In the genomic region with DNA sequence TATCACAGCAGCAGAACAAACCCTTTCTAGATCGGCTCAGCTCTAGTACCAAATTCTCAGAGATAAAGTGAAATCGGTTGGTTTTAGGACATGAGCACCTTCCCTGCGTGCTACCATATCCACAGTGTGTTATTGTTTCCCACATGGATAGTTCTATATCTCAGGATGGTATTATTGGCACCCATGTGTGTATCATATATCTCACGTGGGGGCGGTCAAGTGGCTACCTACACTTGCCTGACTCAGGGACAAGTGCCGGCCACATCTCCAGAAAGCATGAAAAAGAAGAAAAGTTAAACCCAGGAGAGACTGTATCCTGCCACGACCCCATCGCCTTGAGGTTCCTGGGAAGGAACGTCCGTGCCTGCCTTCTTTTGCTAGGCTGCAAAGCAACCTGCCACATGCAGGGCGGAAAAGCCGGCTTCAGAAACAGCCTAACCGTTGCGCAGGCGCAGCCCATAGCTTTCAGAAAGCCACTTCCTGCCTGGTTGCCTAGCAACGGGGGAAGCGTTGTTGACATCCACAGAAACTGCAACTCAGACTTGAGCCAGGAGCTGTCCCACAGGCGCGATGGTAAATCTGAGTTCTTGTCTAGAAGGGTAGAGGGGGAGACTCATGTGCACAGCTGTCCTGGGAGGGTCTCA, we compare ENCODE assay signal across 8 mouse cellular contexts. TPM values are rescaled to one million over a fixed set of nuclear protein-coding genes. Genes with fewer than 3 reads are reported as not detected.
DNase-seq lines count a peak whose midpoint lies in the region; ATAC-seq and TF ChIP-seq lines count a peak whose summit lies in the region.

Dynlrb2 (plus strand) TSS at position 498 of the 644 bp plus-strand sequence.

- 6% methylated on average over 19 of the region's 19 CpGs for WGBS in cerebellum, adult 2 months
- WGBS in neural tube, embryonic 13.5 days = 7% methylated on average over 19 of the region's 19 CpGs
- WGBS in stomach, postnatal 0 days = 7% methylated on average over 19 of the region's 19 CpGs

- H3K9me3 ChIP-seq in ES-Bruce4 (replicated peaks; ENCODE audit: control insufficient read depth, insufficient read depth, low read length, poor library complexity, severe bottlenecking) = no peaks in the 10 kb centered on the region
- 0 out of 2 replicates have a peak, but pooled peaks cover 5% of the 10 kb centered on the region for H3K9me3 ChIP-seq in neural tube, embryonic 13.5 days
- no peaks in the 10 kb centered on the region for H3K9me3 ChIP-seq in stomach, postnatal 0 days (ENCODE audit: control insufficient read depth, low read length)

- H3K27me3 ChIP-seq in ES-Bruce4 (ENCODE audit: control insufficient read depth, insufficient read depth, low read length, poor library complexity, severe bottlenecking) = 0 out of 2 replicates have a peak, but pooled peaks cover 2% of the 10 kb centered on the region
- no peaks in the 10 kb centered on the region for H3K27me3 ChIP-seq in cerebellum, adult 2 months (ENCODE audit: control insufficient read depth, insufficient read depth, low read length)
- no peaks in the 10 kb centered on the region for H3K27me3 ChIP-seq in neural tube, embryonic 13.5 days
- no peaks in the 10 kb centered on the region for H3K27me3 ChIP-seq in stomach, postnatal 0 days (ENCODE audit: control insufficient read depth, insufficient read depth, low read length)

- no peak within 1 kb of the TSS for H3K27ac ChIP-seq in ES-Bruce4 (ENCODE audit: insufficient read depth, low read length)
- no peak within 1 kb of the TSS for H3K27ac ChIP-seq in cerebellum, adult 2 months (ENCODE audit: insufficient read depth, low read length)
- peak within 1 kb of the TSS; percentile 67 for H3K27ac ChIP-seq in layer of hippocampus, adult 2 months
- H3K27ac ChIP-seq in neural tube, embryonic 13.5 days (replicated peaks) = peak within 1 kb of the TSS; percentile 68
- no peak within 1 kb of the TSS for H3K27ac ChIP-seq in stomach, postnatal 0 days (replicated peaks)

- TF ChIP-seq POLR2A in ES-Bruce4 (IDR thresholded peaks at IDR 0.05; ENCODE audit: insufficient read depth, low read length) = peak; percentile 54
- TF ChIP-seq POLR2A in cerebellum, adult 2 months (IDR thresholded peaks at IDR 0.05; ENCODE audit: borderline replicate concordance, insufficient read depth, low read length) = peak; percentile 55; the same call in 1 of the 2 replicates

- H3K36me3 ChIP-seq in ES-Bruce4 (ENCODE audit: control insufficient read depth, insufficient read depth, low read length, poor library complexity, severe bottlenecking) = no peaks in the 10 kb centered on the region
- no peaks in the 10 kb centered on the region for H3K36me3 ChIP-seq in neural tube, embryonic 13.5 days
- H3K36me3 ChIP-seq in stomach, postnatal 0 days (ENCODE audit: control insufficient read depth, insufficient read depth, low read length) = no peaks in the 10 kb centered on the region

- H3K4me3 ChIP-seq in ES-Bruce4 (ENCODE audit: low read depth, low read length) = peak within 1 kb of the TSS; percentile 33
- H3K4me3 ChIP-seq in cerebellum, adult 2 months (replicated peaks; ENCODE audit: insufficient read depth, low read depth, low read length) = peak within 1 kb of the TSS; percentile 70
- peak within 1 kb of the TSS; percentile 51 for H3K4me3 ChIP-seq in layer of hippocampus, adult 2 months
- peak within 1 kb of the TSS; percentile 43 for H3K4me3 ChIP-seq in neural tube, embryonic 13.5 days
- H3K4me3 ChIP-seq in stomach, postnatal 0 days (ENCODE audit: low read depth, low read length) = peak within 1 kb of the TSS; percentile 17; the same call in 1 of the 2 replicates

- H3K4me2 ChIP-seq in neural tube, embryonic 13.5 days = peak within 1 kb of the TSS; percentile 79
- H3K4me2 ChIP-seq in stomach, postnatal 0 days (replicated peaks; ENCODE audit: low read depth) = peak within 1 kb of the TSS; percentile 50

- no peak for TF ChIP-seq EP300 in ES-Bruce4 (IDR thresholded peaks at IDR 0.05; ENCODE audit: insufficient read depth, low read depth, low read length)
- no peak for TF ChIP-seq EP300 in stomach, postnatal 0 days (optimal IDR thresholded peaks at IDR 0.05)

- no peaks in the 10 kb centered on the region for H3K4me1 ChIP-seq in ES-Bruce4 (ENCODE audit: control insufficient read depth, insufficient read depth, low read length)
- H3K4me1 ChIP-seq in cerebellum, adult 2 months (ENCODE audit: control insufficient read depth, insufficient read depth, low read length) = peaks cover 8% of the 10 kb centered on the region
- H3K4me1 ChIP-seq in neural tube, embryonic 13.5 days (replicated peaks) = peaks cover 13% of the 10 kb centered on the region
- H3K4me1 ChIP-seq in stomach, postnatal 0 days (replicated peaks; ENCODE audit: control insufficient read depth, insufficient read depth) = 0 out of 2 replicates have a peak, but pooled peaks cover 4% of the 10 kb centered on the region

- H3K9ac ChIP-seq in ES-Bruce4 (ENCODE audit: low read depth, poor library complexity, severe bottlenecking) = no peak within 1 kb of the TSS
- peak within 1 kb of the TSS; percentile 63 for H3K9ac ChIP-seq in neural tube, embryonic 13.5 days
- no peak within 1 kb of the TSS for H3K9ac ChIP-seq in stomach, postnatal 0 days (ENCODE audit: low read length)

- peak; percentile 88 to 90 for DNase-seq in cerebellum, adult 2 months
- peak; percentile 91 to 93 for DNase-seq in layer of hippocampus, adult 2 months (ENCODE audit: low spot score in 2 of 2)
- peak; percentile 92 to 96 for DNase-seq in lung, adult 18-20 months
- peak; percentile 92 for DNase-seq in stomach, postnatal 0 days (ENCODE audit: low spot score)

- ATAC-seq in frontal cortex, adult (ENCODE audit: low TSS enrichment) = peak; percentile 98
- ATAC-seq in hematopoietic stem cell, adult 5-6 weeks (replicated peaks in 1 of 2; ENCODE audit: insufficient read depth in 1 of 2, low FRiP score in 2 of 2, low TSS enrichment in 1 of 2, low read depth in 1 of 2, poor library complexity in 2 of 2, severe bottlenecking in 2 of 2) = peak; percentile 98 to 99
- ATAC-seq in neural tube, embryonic 13.5 days (ENCODE audit: low read depth) = peak; percentile 94
- peak; percentile 90 for ATAC-seq in stomach, postnatal 0 days (ENCODE audit: low FRiP score, low TSS enrichment)

- TF ChIP-seq CTCF in ES-Bruce4 (IDR thresholded peaks at IDR 0.05; ENCODE audit: low read depth, low read length) = no peak
- TF ChIP-seq CTCF in cerebellum, adult 2 months (IDR thresholded peaks at IDR 0.05; ENCODE audit: borderline replicate concordance, insufficient read depth, low read depth, low read length) = no peak
- TF ChIP-seq CTCF in layer of hippocampus, adult 2 months (conservative IDR thresholded peaks at IDR 0.05) = peak; percentile 27; the same call in 1 of the 2 replicates
- peak; percentile 5; the same call in 1 of the 2 replicates for TF ChIP-seq CTCF in stomach, postnatal 0 days (IDR thresholded peaks at IDR 0.05; ENCODE audit: low read depth)

RNA-seq across cellular contexts. Expression of gene Dynlrb2, which starts in this region (rescaled TPM):
- not detected in 2 replicates for polyA plus RNA-seq in ES-Bruce4 (2011; ENCODE audit: insufficient read depth, insufficient read length, low read depth, missing spikeins)
- polyA plus RNA-seq in cerebellum, adult 2 months (2012; rRNA removed) = 5.5 and 9.3 TPM in 2 replicates
- not detected in 2 replicates for total RNA-seq in hematopoietic stem cell, adult 5-6 weeks (2017)
- total RNA-seq in layer of hippocampus, adult 2 months (2021) = 1 to 10 TPM; 2.2 to 2.9 TPM
- 2.7 and 3.7 TPM in 2 replicates for polyA plus RNA-seq in neural tube, embryonic 13.5 days (2015; fragmentation: Nextera tagmentation; extraction: Ambion mirVana)
- 0.47 and 0.56 TPM in 2 replicates for polyA plus RNA-seq in stomach, postnatal 0 days (2015; fragmentation: Nextera tagmentation; extraction: Ambion mirVana)

Comparison
In these comparisons a context has a peak if more than half of its experiments do, and no peak if none do; other contexts are left out.
1. Peak in ATAC-seq in hematopoietic stem cell, adult 5-6 weeks; RNA of the gene not detected or under 1 TPM.
2. Peak in DNase-seq, ATAC-seq, H3K4me3 ChIP-seq and H3K4me2 ChIP-seq in stomach, postnatal 0 days; RNA of the gene not detected or under 1 TPM.
3. H3K27ac ChIP-seq: peak in layer of hippocampus, adult 2 months (single experiment) and neural tube, embryonic 13.5 days (single experiment); none in ES-Bruce4 (single experiment), cerebellum, adult 2 months (single experiment) and stomach, postnatal 0 days (single experiment).
4. H3K4me3 ChIP-seq: peak in every context shown above with its lines; median percentile 70 in cerebellum, adult 2 months; 51 in layer of hippocampus, adult 2 months; 43 in neural tube, embryonic 13.5 days; 33 in ES-Bruce4; 17 in stomach, postnatal 0 days.
5. CTCF ChIP-seq: peak in layer of hippocampus, adult 2 months (single experiment) and stomach, postnatal 0 days (single experiment); none in ES-Bruce4 (single experiment) and cerebellum, adult 2 months (single experiment).
6. Peak in every context shown above with its lines, with median percentiles within 50 percentile points of each other: DNase-seq and ATAC-seq.